Mouse (Mus musculus) spleen, postnatal 36 days (tissue): ENCODE data around the gene D3Ertd254e.

Source experiments
- DNase-seq, 2 experiments: peaks; one replicate each; pipeline ENCODE4 v3.0.0; 2022; ENCODE audit warnings: low spot score in 2 of 2, mixed read lengths in 1 of 2

D3Ertd254e gene

GRCm38 (mm10) chr3:36212758-36213157 is 61.9 kb downstream of the D3Ertd254e start:
- DNase-seq: no peak
